In the genomic region with DNA sequence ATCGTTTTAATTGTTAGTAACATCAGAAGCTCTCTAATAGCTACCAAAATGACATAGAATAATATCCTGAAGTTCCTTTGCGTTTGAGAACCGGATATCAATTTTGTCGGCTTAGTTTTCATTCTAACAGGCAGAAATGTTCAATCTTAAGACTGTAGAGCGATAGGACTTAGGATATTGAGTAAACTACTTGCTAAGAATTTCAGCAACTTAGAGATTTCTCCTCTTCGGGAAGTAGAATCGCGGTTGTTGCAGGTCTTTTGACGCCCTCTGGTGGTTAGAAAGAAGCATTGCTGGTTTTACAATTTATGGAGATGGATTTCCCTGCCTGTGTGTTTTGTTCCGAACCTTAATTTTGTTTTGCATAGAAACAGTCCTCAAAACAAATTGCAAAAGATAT, we compare ENCODE assay signal across 10 mouse cellular contexts. TPM values are rescaled to one million over a fixed set of nuclear protein-coding genes. Genes with fewer than 3 reads are reported as not detected.
A peak's percentile ranks its signal among the peaks of the same experiment; 100 is the strongest.
DNase-seq lines count a peak whose midpoint lies in the region; ATAC-seq and TF ChIP-seq lines count a peak whose summit lies in the region.
"Had no signal": no experiment of that assay in that cellular context is flagged by ENCODE, and none has a peak within 500 bp of the region (broad histone marks: within the 10 kb centered on the region; RNA-seq: fewer than 3 reads in every experiment).

No protein-coding gene starts in this region.

- no peak overlapping the region for H3ac ChIP-seq in myocyte (ENCODE audit: control insufficient read depth, insufficient read length)

- no peaks in the 10 kb centered on the region for H3K4me1 ChIP-seq in lung, embryonic 14.5 days (ENCODE audit: insufficient read depth)
- H3K4me1 ChIP-seq: limb, embryonic 12.5 days; stomach, embryonic 15.5 days had no signal

- no peak overlapping the region for H3K4me2 ChIP-seq in lung, embryonic 14.5 days
- H3K4me2 ChIP-seq in myocyte (ENCODE audit: low read depth): peak overlapping the region; percentile 61
- H3K4me2 ChIP-seq: limb, embryonic 12.5 days; stomach, embryonic 15.5 days had no signal

- no peaks in the 10 kb centered on the region for H3K27me3 ChIP-seq in lung, embryonic 14.5 days (ENCODE audit: insufficient read depth, low read length)
- no peaks in the 10 kb centered on the region for H3K27me3 ChIP-seq in myocyte (ENCODE audit: control insufficient read depth, insufficient read depth, insufficient read length)
- H3K27me3 ChIP-seq: limb, embryonic 12.5 days; stomach, embryonic 15.5 days had no signal

- no peaks in the 10 kb centered on the region for H3K79me2 ChIP-seq in myocyte (ENCODE audit: control insufficient read depth, insufficient read depth)

- H3K9ac ChIP-seq in lung, embryonic 14.5 days: no peak overlapping the region
- H3K9ac ChIP-seq: limb, embryonic 12.5 days; stomach, embryonic 15.5 days had no signal

- H3K4me3 ChIP-seq in lung, embryonic 14.5 days (ENCODE audit: low read depth, low read length): no peak overlapping the region
- no peak overlapping the region for H3K4me3 ChIP-seq in myocyte
- H3K4me3 ChIP-seq: limb, embryonic 12.5 days; stomach, embryonic 15.5 days had no signal

- TF ChIP-seq CTCF in lung, embryonic 14.5 days (IDR thresholded peaks at IDR 0.05; ENCODE audit: low read depth): peak; percentile 81

- no peaks in the 10 kb centered on the region for H3K9me3 ChIP-seq in lung, embryonic 14.5 days (ENCODE audit: low read depth, low read length)
- H3K9me3 ChIP-seq: limb, embryonic 12.5 days; stomach, embryonic 15.5 days had no signal

- no peak for TF ChIP-seq POLR2A in myocyte (IDR thresholded peaks at IDR 0.05; ENCODE audit: insufficient read length, low read depth)

- WGBS in lung, embryonic 14.5 days: 18% methylated on average over 10 of the region's 10 CpGs

- no peak for DNase-seq in frontal cortex, postnatal 10 days (ENCODE audit: low spot score in 2 of 2)
- DNase-seq in lung, embryonic 14.5 days: peak; percentile 83
- DNase-seq in lung, postnatal 4 days: no peak
- peak; percentile 52 for DNase-seq in brain, embryonic 18.5 days (ENCODE audit: low read depth, low spot score)
- no peak for DNase-seq in spleen, adult 18-20 months
- no peak for DNase-seq in adrenal gland, postnatal 25 days

- H3K36me3 ChIP-seq in lung, embryonic 14.5 days (ENCODE audit: insufficient read depth): no peaks in the 10 kb centered on the region
- H3K36me3 ChIP-seq in myocyte (ENCODE audit: control insufficient read depth, insufficient read depth): no peaks in the 10 kb centered on the region
- H3K36me3 ChIP-seq: limb, embryonic 12.5 days; stomach, embryonic 15.5 days had no signal

- peak; percentile 94 for ATAC-seq in frontal cortex, adult (ENCODE audit: low TSS enrichment)
- no peak for ATAC-seq in lung, embryonic 14.5 days (ENCODE audit: insufficient read depth)

- H3K27ac ChIP-seq in lung, embryonic 14.5 days (ENCODE audit: low read depth): no peak overlapping the region
- H3K27ac ChIP-seq: limb, embryonic 12.5 days; stomach, embryonic 15.5 days had no signal

TF ChIP-seq in myocyte, 11 proteins besides CTCF, POLR2A, EP300 and RAD21:
- no peak for TF ChIP-seq POLR2AphosphoS2 (IDR thresholded peaks at IDR 0.05; ENCODE audit: insufficient read length, low read depth)
- TF ChIP-seq MAX (IDR thresholded peaks at IDR 0.05; ENCODE audit: low read depth): no peak
- TF ChIP-seq E2F4 (IDR thresholded peaks at IDR 0.05; ENCODE audit: insufficient read depth): no peak
- TF ChIP-seq USF1 (IDR thresholded peaks at IDR 0.05; ENCODE audit: low read depth): no peak
- TF ChIP-seq SRF (IDR thresholded peaks at IDR 0.05; ENCODE audit: control insufficient read depth, insufficient read length, low read depth): no peak
- no peak for TF ChIP-seq MYOG (IDR thresholded peaks at IDR 0.05; ENCODE audit: control insufficient read depth in 1 of 3, insufficient read depth in 1 of 3, insufficient read length in 2 of 3, low read depth in 2 of 3)
- TF ChIP-seq TCF3 (IDR thresholded peaks at IDR 0.05; ENCODE audit: insufficient read length, low read depth): no peak
- no peak for TF ChIP-seq CEBPB (IDR thresholded peaks at IDR 0.05; ENCODE audit: insufficient read depth, poor library complexity, severe bottlenecking)
- no peak for TF ChIP-seq REST (IDR thresholded peaks at IDR 0.05; ENCODE audit: insufficient read depth, insufficient read length)
- no peak for TF ChIP-seq MYOD1 (IDR thresholded peaks at IDR 0.05; ENCODE audit: control insufficient read depth in 1 of 3, insufficient read length in 2 of 3, low read depth in 2 of 3)
- no peak for TF ChIP-seq TCF12 (IDR thresholded peaks at IDR 0.05; ENCODE audit: insufficient read depth, poor library complexity, severe bottlenecking)
TF ChIP-seq in myocyte: peak in this region for 0.

RNA-seq across cellular contexts. Expression of a gene that starts 36.2 kb away (rescaled TPM):
- polyA plus RNA-seq in lung, embryonic 14.5 days (2014; fragmentation: Nextera tagmentation; extraction: Ambion mirVana): 0.74 and 0.96 TPM in 2 replicates
- 1.5 TPM for polyA plus RNA-seq in myocyte (2012; fragmentation: generic; extraction: Trizol)
- 0.55 TPM in 1 of 2 replicates, not detected in the other for total RNA-seq in adrenal gland, postnatal 25 days (2021)

RNA-seq across cellular contexts. Expression of a gene that starts 36.8 kb away (rescaled TPM):
- 36.9 and 39.3 TPM in 2 replicates for polyA plus RNA-seq in lung, embryonic 14.5 days (2014; fragmentation: Nextera tagmentation; extraction: Ambion mirVana)
- polyA plus RNA-seq in myocyte (2012; fragmentation: generic; extraction: Trizol): 29.7 TPM
- 27.8 and 28.2 TPM in 2 replicates for total RNA-seq in adrenal gland, postnatal 25 days (2021)

Comparison
In these comparisons a context has a peak if more than half of its experiments do, and no peak if none do; other contexts are left out.
1. DNase-seq: peak in lung, embryonic 14.5 days (single experiment) and brain, embryonic 18.5 days (single experiment); none in frontal cortex, postnatal 10 days (0 of 2), lung, postnatal 4 days (0 of 2), spleen, adult 18-20 months (0 of 2) and adrenal gland, postnatal 25 days (single experiment).